Mouse (Mus musculus) cerebellum, postnatal 36 days (tissue): Measurements from ENCODE around the gene Sh3rf1.

Experiments
- DNase-seq, 2 experiments: peaks; one replicate each; pipeline ENCODE4 v3.0.0; 2021 to 2022; ENCODE audit warnings: mixed read lengths in 2 of 2

Gene Sh3rf1

GRCm38 (mm10) chr8:61427916-61428681 is 204.4 kb downstream of the Sh3rf1 start:
- DNase-seq: no peak

GRCm38 (mm10) chr8:61428821-61429482 is 205.3 kb downstream of the Sh3rf1 start:
- no peak for DNase-seq

GRCm38 (mm10) chr8:61435481-61435880 is 211.8 kb downstream of the Sh3rf1 start:
- DNase-seq: no peak

GRCm38 (mm10) chr8:61436147-61436546 is 212.5 kb downstream of the Sh3rf1 start:
- no peak for DNase-seq

GRCm38 (mm10) chr8:61436586-61437304 is 213.1 kb downstream of the Sh3rf1 start:
- no peak for DNase-seq

- no peak for DNase-seq
Measured at GRCm38 (mm10) chr8:61437305-61437605, 213.6 kb downstream of the Sh3rf1 start.

GRCm38 (mm10) chr8:61442988-61443387 is 219.3 kb downstream of the Sh3rf1 start:
- no peak for DNase-seq

GRCm38 (mm10) chr8:61444358-61444757 is 220.7 kb downstream of the Sh3rf1 start:
- no peak for DNase-seq
